Mouse (Mus musculus) lung, adult 18-20 months (tissue): ENCODE results near the gene Gm3072.
"Not testable (repeated sequence)": the region's sequence is repeated elsewhere in the genome, so short reads cannot be mapped to it uniquely, and the experiment has no call there.

Experiments
- DNase-seq, 2 experiments: peaks; one replicate each; pipeline ENCODE4 v3.0.0; 2022; ENCODE audit warnings: mixed read lengths in 2 of 2

Gene Gm3072

DNA sequence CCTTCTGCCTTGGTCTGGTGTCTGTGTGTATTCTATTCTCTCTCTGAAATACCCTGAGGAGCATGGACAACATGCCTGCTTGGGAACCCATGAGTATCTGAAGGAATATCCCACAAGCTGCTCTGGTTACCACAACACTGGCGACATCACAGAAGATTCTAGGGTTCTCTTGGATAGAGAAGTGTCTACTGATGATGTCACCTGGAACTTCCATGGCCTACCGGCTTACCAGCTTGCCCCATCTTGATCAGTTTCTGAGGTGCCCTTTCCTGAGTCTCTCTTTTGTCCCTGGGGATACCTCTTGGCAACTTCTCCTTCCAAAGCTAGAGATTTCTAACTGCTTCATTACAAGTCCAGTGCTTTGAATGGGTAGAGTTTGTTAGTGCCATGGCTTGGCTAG is at the start of gene Gm3072:
Gene Gm3072, minus strand, starts transcription at position 101 of the 400 bp plus-strand sequence.
- not testable (repeated sequence) for DNase-seq

DNA sequence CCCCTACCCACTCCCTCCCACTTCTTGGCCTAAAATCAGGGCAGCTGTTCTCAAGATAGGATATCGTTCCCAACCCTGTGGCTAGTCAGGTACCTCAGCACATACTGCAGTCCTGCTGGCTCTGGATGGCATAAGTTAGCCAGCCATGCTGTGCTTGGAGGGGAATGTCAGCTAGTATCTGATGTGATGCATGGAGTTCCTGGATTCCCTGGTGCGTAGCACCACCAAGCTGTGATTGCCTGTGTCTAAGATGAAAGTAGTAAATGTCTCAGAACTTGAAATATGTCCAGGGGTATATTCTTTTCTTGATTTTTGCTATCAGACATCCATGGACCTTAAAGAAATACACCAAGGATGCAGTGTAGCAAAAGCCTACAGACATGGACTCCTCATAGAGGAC is 23.8 kb upstream of the Gm3072 start:
- not testable (repeated sequence) for DNase-seq

DNA sequence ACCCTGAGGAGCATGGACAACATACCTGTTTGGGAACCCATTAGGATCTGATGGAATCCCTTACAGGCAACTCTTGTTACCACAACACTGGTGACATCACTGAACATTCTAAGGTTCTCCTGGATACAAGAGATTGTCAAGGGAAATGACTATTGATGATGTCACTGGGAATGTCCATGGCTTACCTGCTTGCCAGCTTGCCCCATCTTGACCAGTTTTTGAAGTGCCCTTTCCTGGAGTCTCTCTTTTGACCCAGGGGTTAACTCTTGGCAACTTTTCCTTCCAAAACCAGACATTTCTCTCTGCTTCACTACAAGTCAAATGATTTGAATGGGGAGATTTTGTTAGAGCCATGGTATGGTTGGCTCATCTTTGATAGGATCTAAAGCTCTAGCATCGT is 22.0 kb upstream of the Gm3072 start, which contains the start of gene Gm3676:
Gene Gm3676, minus strand, starts transcription at position 101 of the 400 bp plus-strand sequence.
- DNase-seq, result not testable (repeated sequence)

DNA sequence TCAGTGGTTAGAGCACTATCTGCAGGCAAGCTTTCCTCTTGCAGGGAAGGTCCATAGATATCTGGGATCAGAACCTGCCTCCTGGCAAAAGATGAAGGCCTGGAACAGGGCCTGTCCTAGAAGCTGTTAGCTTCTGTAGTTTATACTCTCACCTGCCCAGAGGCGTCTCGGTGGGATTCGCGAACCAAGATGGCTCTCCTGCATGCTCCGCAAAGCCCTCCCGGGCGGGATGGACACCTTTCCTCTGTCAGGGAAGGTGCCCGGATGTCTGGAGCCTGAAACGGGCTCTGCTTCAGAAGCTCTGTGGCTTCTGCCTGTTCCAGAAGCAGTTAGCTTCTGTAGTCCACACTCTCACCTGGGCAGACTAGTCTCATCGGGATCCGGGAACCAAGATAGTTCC is 5.7 kb upstream of the Gm3072 start:
- DNase-seq, result not testable (repeated sequence)

DNA sequence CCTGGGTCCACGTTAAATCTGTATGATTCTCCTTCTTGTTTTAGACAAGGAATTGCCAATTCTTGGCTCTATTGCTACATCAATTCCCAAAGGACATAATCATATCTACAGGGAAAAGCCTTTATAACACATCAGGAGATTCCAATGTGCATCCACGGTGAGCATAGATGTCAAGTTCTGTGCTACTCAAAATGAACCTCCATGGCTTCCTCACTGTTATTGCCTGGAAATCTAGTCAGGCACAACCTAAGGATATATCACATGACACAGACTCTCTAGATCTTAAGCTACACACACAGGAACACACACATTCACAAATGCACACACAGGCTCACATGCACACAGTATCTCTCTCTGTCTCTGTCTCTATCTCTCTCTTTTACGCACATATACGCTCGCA is 1.9 kb downstream of the Gm3072 start:
- DNase-seq, result not testable (repeated sequence)

DNA sequence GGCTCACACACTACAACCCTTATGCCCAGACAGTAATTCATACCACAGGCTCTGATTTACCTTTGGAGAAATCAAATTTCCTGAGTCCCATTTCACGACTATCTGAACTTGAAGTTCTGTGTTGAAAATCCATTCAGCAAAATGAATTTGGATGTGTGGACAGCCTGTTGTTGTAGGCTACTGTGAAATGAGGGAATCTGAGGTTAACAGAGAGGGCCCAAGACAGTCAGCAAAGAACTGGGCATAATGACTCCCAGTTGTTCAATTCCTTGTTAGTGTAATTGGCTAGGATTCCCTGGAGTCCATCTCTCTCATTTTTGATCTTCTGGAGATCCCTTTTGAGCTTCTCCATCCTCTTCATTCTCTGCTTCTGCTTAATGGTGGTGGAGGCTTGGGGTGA is 13.7 kb downstream of the Gm3072 start:
- not testable (repeated sequence) for DNase-seq

DNA sequence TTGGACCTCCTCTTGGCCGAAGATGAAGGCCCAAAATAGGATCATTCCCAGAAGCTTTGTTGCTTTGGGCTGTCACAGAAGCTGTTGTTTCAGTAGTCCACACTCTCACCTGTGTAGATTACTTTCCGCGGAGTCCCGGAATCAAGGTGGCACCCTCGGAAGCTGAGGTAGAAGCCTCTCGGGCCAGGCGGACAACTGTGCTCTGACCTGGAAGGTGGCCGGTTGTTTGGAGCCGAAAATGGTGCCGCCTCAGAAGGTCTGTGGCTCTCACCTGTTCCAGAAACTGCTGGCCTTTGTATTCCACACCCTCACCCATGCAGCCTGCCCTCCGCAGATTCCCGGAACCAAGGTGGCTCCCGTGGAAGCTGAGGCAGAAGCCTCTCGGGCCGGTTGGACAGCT is 23.5 kb downstream of the Gm3072 start:
- DNase-seq, result not testable (repeated sequence)

- not testable (repeated sequence) for DNase-seq
Measured at GRCm38 (mm10) chr14:41586346-41586745, 38.1 kb downstream of the Gm3072 start.

DNA sequence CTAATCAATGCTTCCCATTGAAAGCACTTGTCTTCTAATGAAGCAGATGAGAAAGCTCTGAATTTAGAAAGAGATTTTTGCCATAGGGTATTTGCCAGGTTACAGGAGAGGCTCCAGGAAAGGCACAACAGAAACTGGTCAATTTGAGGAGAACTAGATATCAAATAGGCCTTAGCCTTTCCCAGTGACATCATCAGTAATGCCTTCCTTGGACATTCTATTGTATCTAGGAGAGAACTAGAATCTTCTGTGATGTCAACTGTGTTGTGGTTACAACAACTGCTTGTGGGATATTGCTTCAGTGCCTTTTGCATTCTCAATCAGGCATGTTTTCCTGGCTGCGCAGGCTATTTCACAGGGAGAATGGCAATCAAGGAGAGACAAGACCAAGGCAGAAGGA is 51.5 kb downstream of the Gm3072 start, which contains the start of gene 1700049E17Rik2:
Gene 1700049E17Rik2, plus strand, starts transcription at position 301 of the 400 bp plus-strand sequence.
- not testable (repeated sequence) for DNase-seq
